Mouse (Mus musculus): ENCODE data around the gene Boc. TPM values are rescaled to one million over a fixed set of nuclear protein-coding genes. Genes with fewer than 3 reads are reported as not detected.

The Boc gene
- polyA plus RNA-seq, 1 experiment: 22.2 TPM

- WGBS: 71% methylated on average over 9 of the region's 9 CpGs
- Histone ChIP-seq H3K4me1 (ENCODE audit: control insufficient read depth, insufficient read depth, low read length) (no peaks in the 10 kb centered on the region), H3K4me3 (replicated peaks; ENCODE audit: extremely low read depth, low read depth, low read length) (no peak overlapping the region)
- no peak for TF ChIP-seq CTCF (IDR thresholded peaks at IDR 0.05; ENCODE audit: insufficient read depth, low read length)
- TF ChIP-seq POLR2A (IDR thresholded peaks at IDR 0.05; ENCODE audit: borderline replicate concordance, extremely low read depth, low read depth, low read length): no peak
- no peak for DNase-seq
Measured at GRCm38 (mm10) chr16:44555791-44556709, 2.6 kb downstream of the Boc start.

GRCm38 (mm10) chr16:44553861-44554260 is 4.8 kb downstream of the Boc start:
- no peak for TF ChIP-seq POLR2A (IDR thresholded peaks at IDR 0.05; ENCODE audit: borderline replicate concordance, extremely low read depth, low read depth, low read length)
- TF ChIP-seq CTCF (IDR thresholded peaks at IDR 0.05; ENCODE audit: insufficient read depth, low read length): no peak
- Histone ChIP-seq H3K4me3 (replicated peaks; ENCODE audit: extremely low read depth, low read depth, low read length) (no peak overlapping the region), H3K4me1 (ENCODE audit: control insufficient read depth, insufficient read depth, low read length) (no peaks in the 10 kb centered on the region)
- WGBS: 66% methylated on average over 8 of the region's 8 CpGs
- no peak for DNase-seq

- TF ChIP-seq POLR2A (IDR thresholded peaks at IDR 0.05; ENCODE audit: borderline replicate concordance, extremely low read depth, low read depth, low read length): no peak
- no peak for TF ChIP-seq CTCF (IDR thresholded peaks at IDR 0.05; ENCODE audit: insufficient read depth, low read length)
Measured at GRCm38 (mm10) chr16:44552726-44553125, 6.0 kb downstream of the Boc start.

DNA sequence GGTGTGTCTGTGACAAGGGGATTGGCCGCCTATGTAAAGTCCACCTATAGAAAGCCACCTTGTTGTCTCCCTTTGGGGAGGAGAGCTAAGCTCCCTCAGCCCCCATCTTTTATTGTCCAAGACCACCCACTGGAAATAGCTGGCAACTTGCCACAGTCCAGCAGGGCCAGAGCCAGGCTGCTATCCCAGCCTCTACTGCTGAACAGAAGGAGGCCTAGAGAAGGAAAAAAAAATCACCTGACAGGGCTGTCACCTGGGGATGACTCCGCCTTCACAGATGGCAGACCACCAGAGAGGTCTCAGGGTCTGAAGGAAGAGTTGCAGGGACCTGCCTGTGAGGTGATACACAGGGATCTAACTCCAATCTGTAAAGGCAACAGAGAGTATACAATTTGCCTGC is 6.7 kb downstream of the Boc start:
- 89% methylated on average over 2 of the region's 2 CpGs for WGBS
- no peaks in the 10 kb centered on the region; the same call in 1 of the 2 replicates for H3K4me1 ChIP-seq (ENCODE audit: control insufficient read depth, insufficient read depth, low read length)
- DNase-seq: no peak
- TF ChIP-seq CTCF (IDR thresholded peaks at IDR 0.05; ENCODE audit: insufficient read depth, low read length) (no peak), POLR2A (IDR thresholded peaks at IDR 0.05; ENCODE audit: borderline replicate concordance, extremely low read depth, low read depth, low read length) (no peak)
- H3K4me3 ChIP-seq (replicated peaks; ENCODE audit: extremely low read depth, low read depth, low read length): no peak overlapping the region

More at GRCm38 (mm10) chr16:44552726-44553125, 6.0 kb downstream of the Boc start:
- no peak overlapping the region for H3K4me3 ChIP-seq (replicated peaks; ENCODE audit: extremely low read depth, low read depth, low read length)
- DNase-seq: no peak
- 89% methylated on average over 5 of the region's 5 CpGs for WGBS
- no peaks in the 10 kb centered on the region for H3K4me1 ChIP-seq (ENCODE audit: control insufficient read depth, insufficient read depth, low read length)

DNA sequence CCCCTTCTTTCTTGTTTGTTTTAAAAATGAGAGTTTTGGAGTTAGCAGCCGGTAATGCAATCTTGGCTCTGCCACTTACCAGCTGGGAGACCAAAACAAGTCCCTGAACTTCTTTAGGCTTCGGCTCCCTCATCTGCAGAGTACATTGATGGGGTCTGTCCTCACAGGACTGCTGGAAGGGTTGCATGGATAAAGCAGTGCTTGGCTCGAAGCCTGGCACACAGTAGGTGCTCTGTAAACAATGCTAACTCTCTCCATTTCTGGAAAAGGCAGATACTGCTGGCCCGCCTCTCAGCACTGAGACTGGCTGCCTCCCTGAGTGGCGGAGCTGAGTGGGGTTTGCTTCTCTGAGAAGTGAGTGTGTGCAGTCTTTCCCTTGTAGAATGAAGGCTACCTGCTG is 7.2 kb downstream of the Boc start:
- no peak for DNase-seq
- TF ChIP-seq POLR2A (IDR thresholded peaks at IDR 0.05; ENCODE audit: borderline replicate concordance, extremely low read depth, low read depth, low read length): no peak
- TF ChIP-seq CTCF (IDR thresholded peaks at IDR 0.05; ENCODE audit: insufficient read depth, low read length): no peak
- H3K4me1 ChIP-seq (ENCODE audit: control insufficient read depth, insufficient read depth, low read length): peaks cover 3% of the 10 kb centered on the region; the same call in 1 of the 2 replicates
- WGBS: 54% methylated on average over 5 of the region's 5 CpGs
- no peak overlapping the region for H3K4me3 ChIP-seq (replicated peaks; ENCODE audit: extremely low read depth, low read depth, low read length)

- no peak overlapping the region for H3K4me3 ChIP-seq (replicated peaks; ENCODE audit: extremely low read depth, low read depth, low read length)
- peaks cover 3% of the 10 kb centered on the region; the same call in 1 of the 2 replicates for H3K4me1 ChIP-seq (ENCODE audit: control insufficient read depth, insufficient read depth, low read length)
- no peak for DNase-seq
- TF ChIP-seq CTCF (IDR thresholded peaks at IDR 0.05; ENCODE audit: insufficient read depth, low read length) (no peak), POLR2A (IDR thresholded peaks at IDR 0.05; ENCODE audit: borderline replicate concordance, extremely low read depth, low read depth, low read length) (no peak)
- WGBS: 39% methylated on average over 5 of the region's 5 CpGs
Measured at GRCm38 (mm10) chr16:44550843-44551242, 7.9 kb downstream of the Boc start.

DNA sequence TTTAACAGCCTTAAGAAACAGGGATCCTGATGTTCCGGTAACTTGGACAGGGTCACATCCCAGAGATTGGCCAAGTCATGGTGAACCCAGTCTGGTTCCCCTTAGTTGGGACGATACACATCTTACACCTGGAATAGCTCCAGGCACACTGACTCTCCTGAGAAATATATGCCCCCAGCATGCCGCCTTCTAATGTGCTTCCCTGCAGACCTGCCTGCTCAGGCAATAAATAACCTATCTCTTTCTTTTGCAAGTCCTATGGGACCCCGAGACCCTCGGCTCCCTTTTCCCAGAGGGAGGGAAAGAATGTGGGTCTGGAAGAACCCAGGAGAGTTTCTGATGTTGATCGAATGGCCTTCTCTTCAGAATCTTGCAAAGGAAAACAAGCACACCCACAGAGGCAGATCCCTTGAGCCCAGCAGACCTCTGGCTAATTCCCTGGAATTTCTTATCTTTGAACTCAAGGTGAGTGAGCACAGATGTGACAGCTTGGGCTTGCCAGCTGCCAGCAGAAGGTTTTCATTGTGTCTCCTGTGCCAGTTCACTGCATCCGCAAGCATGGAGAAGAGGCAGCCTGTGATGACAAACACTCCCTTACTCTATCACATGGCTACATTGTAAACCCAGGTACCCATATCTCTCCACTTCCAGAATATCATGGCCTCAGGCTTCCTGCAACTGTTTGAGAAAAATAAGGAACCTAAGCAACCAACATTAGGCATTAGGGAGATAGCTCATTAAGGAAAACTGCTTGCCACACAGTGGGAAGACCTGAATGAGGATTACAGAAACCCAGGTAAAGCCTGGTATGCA is 8.6 kb downstream of the Boc start:
- Histone ChIP-seq H3K4me1 (ENCODE audit: control insufficient read depth, insufficient read depth, low read length) (peaks cover 3% of the 10 kb centered on the region), H3K4me3 (replicated peaks; ENCODE audit: extremely low read depth, low read depth, low read length) (no peak overlapping the region)
- TF ChIP-seq POLR2A (IDR thresholded peaks at IDR 0.05; ENCODE audit: borderline replicate concordance, extremely low read depth, low read depth, low read length) (no peak), CTCF (IDR thresholded peaks at IDR 0.05; ENCODE audit: insufficient read depth, low read length) (no peak)
- WGBS: 57% methylated on average over 7 of the region's 7 CpGs
- DNase-seq: no peak

GRCm38 (mm10) chr16:44549381-44549780 is 9.3 kb downstream of the Boc start:
- Histone ChIP-seq H3K4me1 (ENCODE audit: control insufficient read depth, insufficient read depth, low read length) (peaks cover 9% of the 10 kb centered on the region), H3K4me3 (replicated peaks; ENCODE audit: extremely low read depth, low read depth, low read length) (no peak overlapping the region)
- DNase-seq: no peak
- TF ChIP-seq CTCF (IDR thresholded peaks at IDR 0.05; ENCODE audit: insufficient read depth, low read length) (no peak), POLR2A (IDR thresholded peaks at IDR 0.05; ENCODE audit: borderline replicate concordance, extremely low read depth, low read depth, low read length) (no peak)
- 52% methylated on average over 6 of the region's 6 CpGs for WGBS

GRCm38 (mm10) chr16:44547976-44548375 is 10.7 kb downstream of the Boc start:
- WGBS: 96% methylated on average over 1 of the region's 1 CpGs
- Histone ChIP-seq H3K4me1 (ENCODE audit: control insufficient read depth, insufficient read depth, low read length) (peaks cover 9% of the 10 kb centered on the region), H3K4me3 (replicated peaks; ENCODE audit: extremely low read depth, low read depth, low read length) (no peak overlapping the region)
- no peak for DNase-seq
- TF ChIP-seq POLR2A (IDR thresholded peaks at IDR 0.05; ENCODE audit: borderline replicate concordance, extremely low read depth, low read depth, low read length): no peak
- TF ChIP-seq CTCF (IDR thresholded peaks at IDR 0.05; ENCODE audit: insufficient read depth, low read length): no peak
